Mouse (Mus musculus) stomach, embryonic 15.5 days (tissue): ENCODE results near the gene Ogdhl. TPM values are rescaled to one million over a fixed set of nuclear protein-coding genes. Genes with fewer than 3 reads are reported as not detected.
A peak's percentile ranks its signal among the peaks of the same experiment; 100 is the strongest.

Experiments used
- ATAC-seq: fragments of 200-750 bp; cut with Nextera tagmentation; 2 replicates; pipeline ENCODE4 v1.8.0; 2017; ENCODE audit warnings: low read depth, moderate number of reproducible peaks, moderate TSS enrichment; ENCODE audit not compliant: insufficient read depth, low FRiP score
- H3K27ac ChIP-seq: fragments of 300-500 bp; sonication (generic); 2 replicates; pipeline ENCODE4 v1.5.1; 2015; ENCODE audit warnings: mild to moderate bottlenecking, inconsistent platforms
- H3K27me3 ChIP-seq: fragments of 300-500 bp; sonication (generic); replicated peaks from 2 replicates; pipeline ENCODE4 v1.6.1; 2015; ENCODE audit warnings: inconsistent platforms
- H3K36me3 ChIP-seq: fragments of 300-500 bp; sonication (generic); 2 replicates; pipeline ENCODE4 v1.6.1; 2015; ENCODE audit warnings: inconsistent platforms
- H3K4me1 ChIP-seq: fragments of 300-500 bp; sonication (generic); 2 replicates; pipeline ENCODE4 v1.6.1; 2015; ENCODE audit warnings: inconsistent platforms
- H3K4me2 ChIP-seq: fragments of 300-500 bp; sonication (generic); 2 replicates; pipeline ENCODE4 v1.6.1; 2015; ENCODE audit warnings: mild to moderate bottlenecking, inconsistent platforms
- H3K4me3 ChIP-seq: fragments of 300-500 bp; sonication (generic); replicated peaks from 2 replicates; pipeline ENCODE4 v1.5.1; 2015; ENCODE audit warnings: inconsistent platforms
- H3K9ac ChIP-seq: fragments of 300-500 bp; sonication (generic); 2 replicates; pipeline ENCODE4 v1.6.1; 2015; ENCODE audit warnings: inconsistent platforms
- H3K9me3 ChIP-seq: fragments of 300-500 bp; sonication (generic); 2 replicates; pipeline ENCODE4 v1.6.1; 2016; ENCODE audit warnings: inconsistent platforms
- whole genome bisulfite sequencing: fragments of 180-500 bp; shearing (Covaris S2); methylation state at CpG from one replicate; pipeline ENCODE4 v1.1.7; 2015; 5-methylcytosine and 5-hydroxymethylcytosine counted together
- polyA plus RNA-seq: library from polyadenylated mRNA; unstranded; fragments of >200 nt; fragmentation: Nextera tagmentation; extraction: Ambion mirVana; gene quantifications from 2 replicates; pipeline ENCODE4 v1.2.1, GENCODE M21; 2015

Gene Ogdhl
- polyA plus RNA-seq, 1 experiment from 2014 or later, result 12.3 TPM

- no peak overlapping the region for H3K27ac ChIP-seq
- WGBS, result 40% methylated on average over 15 of the region's 15 CpGs
- no peak for ATAC-seq
- H3K4me3 ChIP-seq, result no peak overlapping the region
- H3K4me1 ChIP-seq, result no peaks in the 10 kb centered on the region
- H3K36me3 ChIP-seq, result no peaks in the 10 kb centered on the region
- peaks cover 9% of the 10 kb centered on the region; the same call in 1 of the 2 replicates for H3K27me3 ChIP-seq
- no peak overlapping the region for H3K4me2 ChIP-seq
- H3K9me3 ChIP-seq, result no peaks in the 10 kb centered on the region
- H3K9ac ChIP-seq, result no peak overlapping the region
Observed at GRCm38 (mm10) chr14:32381619-32382018, 59.8 kb downstream of the Ogdhl start.

- Histone ChIP-seq H3K4me2 (no peak within 1 kb of the TSS), H3K27me3 (no peaks in the 10 kb centered on the region), H3K9ac (no peak within 1 kb of the TSS), H3K9me3 (no peaks in the 10 kb centered on the region), H3K4me3 (no peak within 1 kb of the TSS), H3K4me1 (no peaks in the 10 kb centered on the region), H3K27ac (no peak within 1 kb of the TSS), H3K36me3 (no peaks in the 10 kb centered on the region)
- ATAC-seq, result peak; percentile 89
- 4% methylated on average over 13 of the region's 13 CpGs for WGBS
Observed at GRCm38 (mm10) chr14:32388196-32388595, 66.4 kb downstream of the Ogdhl start, which contains the start of gene 1700024G13Rik. Gene 1700024G13Rik (minus strand): TSS chr14:32388391.

Other genes starting within 250 kb of the Ogdhl start
- gene Oxnad1, start 236.6 kb upstream of the Ogdhl start, polyA plus RNA-seq, result 30.9 and 31.2 TPM in 2 replicates
- 91.0 and 92.2 TPM in 2 replicates for gene Dph3, start 236.3 kb upstream of the Ogdhl start, polyA plus RNA-seq
- not detected in 2 replicates for gene Msmb, start 180.0 kb upstream of the Ogdhl start, polyA plus RNA-seq
- gene Ncoa4, start 162.2 kb upstream of the Ogdhl start, polyA plus RNA-seq, result 122 and 136 TPM in 2 replicates
- 203 and 260 TPM in 2 replicates for gene Timm23, start 120.1 kb upstream of the Ogdhl start, polyA plus RNA-seq
- 34.2 and 41.6 TPM in 2 replicates for gene Parg, start 120.1 kb upstream of the Ogdhl start, polyA plus RNA-seq
- gene 1700024G13Rik, start 66.4 kb downstream of the Ogdhl start, polyA plus RNA-seq, result 0.15 TPM in 1 of 2 replicates, not detected in the other
- 6.3 and 6.9 TPM in 2 replicates for gene Slc18a3, start 142.8 kb downstream of the Ogdhl start, polyA plus RNA-seq
- gene Chat, start 144.0 kb downstream of the Ogdhl start, polyA plus RNA-seq, result 0.68 and 0.91 TPM in 2 replicates
- 14.3 and 16.8 TPM in 2 replicates for gene Ercc6, start 191.5 kb downstream of the Ogdhl start, polyA plus RNA-seq